Mouse (Mus musculus) heart, embryonic 15.5 days (tissue): ENCODE measurements around the gene Metrnl. TPM values are rescaled to one million over a fixed set of nuclear protein-coding genes. Genes with fewer than 3 reads are reported as not detected.
A peak's percentile ranks its signal among the peaks of the same experiment; 100 is the strongest.

Experiments used
- ATAC-seq: fragments of 200-750 bp; cut with Nextera tagmentation; replicated peaks from 2 replicates; pipeline ENCODE4 v1.8.0; 2017; ENCODE audit warnings: low read depth, moderate TSS enrichment; ENCODE audit not compliant: insufficient number of reproducible peaks, insufficient read depth, low FRiP score
- H3K27ac ChIP-seq: fragments of 300-500 bp; sonication (generic); 2 replicates; pipeline ENCODE4 v1.5.1; 2015; ENCODE audit warnings: mild to moderate bottlenecking, inconsistent platforms
- H3K27me3 ChIP-seq: fragments of 300-500 bp; sonication (generic); 2 replicates; pipeline ENCODE4 v1.6.1; 2015; ENCODE audit warnings: inconsistent platforms
- H3K36me3 ChIP-seq: fragments of 300-500 bp; sonication (generic); 2 replicates; pipeline ENCODE4 v1.6.1; 2015; ENCODE audit warnings: mild to moderate bottlenecking, inconsistent platforms
- H3K4me1 ChIP-seq: fragments of 300-500 bp; sonication (generic); replicated peaks from 2 replicates; pipeline ENCODE4 v1.6.1; 2015; ENCODE audit warnings: inconsistent platforms
- H3K4me2 ChIP-seq: fragments of 300-500 bp; sonication (generic); 2 replicates; pipeline ENCODE4 v1.6.1; 2015; ENCODE audit warnings: inconsistent platforms, mild to moderate bottlenecking, moderate library complexity
- H3K4me3 ChIP-seq: fragments of 300-500 bp; sonication (generic); 2 replicates; pipeline ENCODE4 v1.5.1; 2015; ENCODE audit warnings: mild to moderate bottlenecking, inconsistent platforms
- H3K9ac ChIP-seq: fragments of 300-500 bp; sonication (generic); 2 replicates; pipeline ENCODE4 v1.6.1; 2015; ENCODE audit warnings: mild to moderate bottlenecking, inconsistent platforms
- H3K9me3 ChIP-seq: fragments of 300-500 bp; sonication (generic); replicated peaks from 2 replicates; pipeline ENCODE4 v1.6.1; 2016; ENCODE audit warnings: inconsistent platforms
- WGBS: fragments of 180-500 bp; shearing (Covaris S2); methylation state at CpG from one replicate; pipeline ENCODE4 v1.1.7; 2015; ENCODE audit warnings: mixed read lengths; 5-methylcytosine and 5-hydroxymethylcytosine counted together
- polyA plus RNA-seq: library from polyadenylated mRNA; unstranded; fragments of >200 nt; fragmentation: Nextera tagmentation; extraction: Ambion mirVana; gene quantifications from 2 replicates; pipeline ENCODE4 v1.2.1, GENCODE M21; 2015

Gene Metrnl
- polyA plus RNA-seq, 1 experiment from 2014 or later = 19.5 TPM

DNA sequence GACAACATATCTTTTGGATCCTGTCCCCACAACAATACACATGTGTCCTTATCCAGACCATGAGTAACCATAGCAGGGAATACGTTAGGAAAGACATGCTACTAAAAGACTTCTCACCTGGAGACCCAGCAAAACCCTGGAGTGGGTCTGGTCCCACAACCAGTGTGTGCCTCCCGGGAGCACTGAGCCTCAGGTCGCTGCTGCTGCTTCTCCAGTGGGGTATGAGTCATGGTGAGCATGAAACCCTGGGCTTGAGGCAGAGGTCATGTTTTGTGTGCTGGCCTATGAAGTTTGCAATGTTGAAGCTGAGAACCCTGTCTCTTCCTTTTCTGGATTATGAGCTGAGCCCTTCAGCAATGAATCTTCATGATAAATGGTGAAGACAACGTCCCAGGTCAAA is 15.3 kb upstream of the Metrnl start:
- H3K27ac ChIP-seq = peak overlapping the region; percentile 17; the same call in 1 of the 2 replicates
- no peak overlapping the region for H3K4me3 ChIP-seq
- no peaks in the 10 kb centered on the region for H3K9me3 ChIP-seq
- H3K9ac ChIP-seq = no peak overlapping the region
- no peak for ATAC-seq
- H3K4me1 ChIP-seq = peaks cover 21% of the 10 kb centered on the region
- WGBS = 63% methylated on average over 4 of the region's 4 CpGs
- H3K36me3 ChIP-seq = no peaks in the 10 kb centered on the region
- H3K27me3 ChIP-seq = no peaks in the 10 kb centered on the region
- H3K4me2 ChIP-seq = no peak overlapping the region

DNA sequence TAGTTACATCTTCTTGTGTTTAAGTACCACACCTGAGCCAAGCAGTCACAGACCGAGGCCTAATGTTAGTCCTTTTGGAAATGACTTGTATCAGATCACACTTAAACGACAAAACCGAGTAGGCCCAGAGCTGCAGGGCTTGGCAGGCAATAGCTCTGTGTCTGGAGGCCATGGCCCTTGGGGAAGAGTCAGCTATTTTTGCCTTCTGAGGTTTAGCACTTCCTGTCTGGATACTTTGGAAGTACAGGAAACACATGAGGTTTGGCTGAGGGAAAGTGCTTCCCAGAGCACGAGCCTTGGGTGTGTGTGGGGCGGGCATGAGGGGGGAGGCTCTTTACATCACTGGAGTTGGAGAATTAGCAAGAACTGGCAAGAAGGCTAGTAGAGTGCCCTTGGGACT is 14.7 kb upstream of the Metrnl start:
- 0 out of 2 replicates have a peak, but pooled peaks have one; percentile 14 for ATAC-seq
- Histone ChIP-seq H3K27ac (0 out of 2 replicates have a peak overlapping the region, but pooled peaks have one; percentile 17), H3K36me3 (no peaks in the 10 kb centered on the region), H3K4me1 (peaks cover 21% of the 10 kb centered on the region), H3K4me3 (no peak overlapping the region), H3K9me3 (no peaks in the 10 kb centered on the region), H3K9ac (no peak overlapping the region), H3K4me2 (no peak overlapping the region), H3K27me3 (no peaks in the 10 kb centered on the region)
- WGBS = 48% methylated on average over 5 of the region's 5 CpGs

DNA sequence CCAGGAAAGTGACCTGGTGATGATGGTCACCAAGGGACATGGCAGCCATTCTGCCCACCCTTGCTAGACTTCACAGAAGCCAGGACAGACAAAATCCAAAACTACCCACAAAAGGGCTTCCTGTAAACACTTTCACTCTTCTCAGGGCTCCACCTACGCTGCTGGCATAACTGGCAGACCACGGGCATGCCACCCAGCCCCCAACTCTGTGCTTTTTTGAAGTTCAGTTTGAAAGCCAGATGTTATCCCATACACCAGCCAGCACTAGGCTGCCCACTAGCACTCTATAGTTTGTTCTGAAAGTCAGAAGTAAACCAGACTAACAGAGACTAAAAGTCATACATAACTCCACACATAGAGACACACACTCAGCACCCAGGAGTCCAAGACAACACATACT is 13.3 kb upstream of the Metrnl start:
- no peak overlapping the region for H3K4me2 ChIP-seq
- ATAC-seq = no peak
- no peaks in the 10 kb centered on the region for H3K27me3 ChIP-seq
- H3K9me3 ChIP-seq = no peaks in the 10 kb centered on the region
- H3K9ac ChIP-seq = no peak overlapping the region
- H3K27ac ChIP-seq = no peak overlapping the region
- no peaks in the 10 kb centered on the region for H3K36me3 ChIP-seq
- H3K4me1 ChIP-seq = peaks cover 21% of the 10 kb centered on the region
- H3K4me3 ChIP-seq = no peak overlapping the region
- 83% methylated on average over 2 of the region's 2 CpGs for WGBS

DNA sequence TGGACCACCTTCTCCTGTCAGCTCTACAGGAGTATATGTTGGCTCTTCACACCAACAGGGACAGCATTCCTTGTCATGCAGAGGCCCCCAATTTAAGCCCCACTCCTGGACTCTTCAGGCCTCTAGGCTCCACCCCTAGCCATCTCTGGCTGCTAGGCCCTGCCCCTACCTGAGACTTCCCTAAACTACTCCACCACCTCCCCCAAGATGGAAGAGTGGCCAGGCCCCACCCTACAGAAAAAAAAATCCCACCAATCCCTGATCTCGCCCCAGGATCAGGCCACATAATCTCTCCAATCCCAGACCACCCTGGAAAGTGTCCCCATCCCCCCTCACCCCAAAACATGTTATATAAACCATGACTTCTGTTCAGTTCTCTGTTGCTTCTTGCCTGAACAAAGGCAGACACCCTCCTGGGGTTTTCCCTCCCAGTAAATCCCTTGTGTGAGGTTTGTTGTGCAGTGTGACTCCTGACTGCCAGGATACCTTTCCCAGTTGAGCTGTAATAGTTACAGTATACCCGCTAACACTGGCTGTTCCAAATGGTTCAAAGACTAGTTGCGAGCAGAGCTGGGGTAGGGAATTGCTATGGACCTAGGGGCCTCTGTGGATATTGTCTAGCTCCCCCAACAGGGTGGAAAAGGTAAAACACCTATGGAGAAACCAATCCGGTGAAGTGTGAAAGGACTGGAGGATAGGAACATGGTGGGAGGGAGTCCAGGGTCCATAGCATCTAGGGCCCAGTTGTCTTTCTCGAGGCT is 5.9 kb upstream of the Metrnl start:
- Histone ChIP-seq H3K4me3 (no peak overlapping the region), H3K27ac (no peak overlapping the region), H3K27me3 (no peaks in the 10 kb centered on the region), H3K9ac (no peak overlapping the region), H3K4me2 (no peak overlapping the region), H3K4me1 (no peaks in the 10 kb centered on the region), H3K36me3 (no peaks in the 10 kb centered on the region), H3K9me3 (no peaks in the 10 kb centered on the region)
- no peak for ATAC-seq
- WGBS = 80% methylated on average over 5 of the region's 5 CpGs

DNA sequence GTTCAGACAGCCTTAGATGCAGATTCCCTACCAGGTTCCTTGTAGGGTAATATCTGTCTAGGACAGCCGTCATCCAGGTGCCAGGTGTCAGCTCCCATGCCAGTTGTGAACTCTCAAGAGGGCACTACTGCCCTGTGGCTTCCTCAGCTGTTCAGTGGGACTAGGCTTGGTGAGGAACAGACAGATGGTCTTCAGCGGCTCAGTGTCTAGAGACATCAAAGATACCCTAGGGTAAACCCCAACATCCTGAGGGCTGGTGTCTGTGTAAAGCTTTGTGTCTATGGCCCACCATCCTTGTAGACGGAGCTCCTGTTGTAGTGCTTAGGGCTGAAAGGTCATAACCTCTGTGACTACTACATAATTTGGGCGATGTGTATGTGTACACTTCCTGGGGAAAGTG is 4.1 kb upstream of the Metrnl start:
- 79% methylated on average over 4 of the region's 4 CpGs for WGBS

DNA sequence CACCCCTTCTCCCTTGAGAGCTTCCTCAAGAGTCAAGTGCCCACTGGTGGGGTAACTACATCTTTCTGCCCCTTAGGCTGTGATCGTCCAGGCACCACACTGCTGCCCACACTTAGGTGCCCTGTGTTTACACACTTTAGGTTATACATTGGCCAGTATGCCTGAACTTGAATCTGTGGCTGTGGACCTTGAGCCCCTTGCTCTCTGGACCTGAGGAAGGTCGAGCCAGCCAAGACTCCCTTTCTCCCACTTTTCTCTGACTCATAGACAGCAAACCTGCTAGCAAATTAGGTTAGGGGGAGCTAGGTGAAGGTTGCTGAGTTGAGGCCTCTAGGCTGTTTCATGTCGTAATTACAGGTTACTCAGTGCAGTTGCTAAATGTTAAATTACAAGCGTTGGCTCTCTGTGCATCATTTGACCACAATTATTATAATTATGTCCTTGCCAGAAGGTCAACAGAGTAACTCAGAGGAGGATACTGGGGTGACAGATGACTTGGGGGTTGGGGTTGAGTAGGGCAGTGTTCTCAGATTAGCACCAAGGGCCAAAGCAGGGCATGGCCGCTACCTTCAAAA is 2.9 kb upstream of the Metrnl start:
- Histone ChIP-seq H3K4me3 (no peak overlapping the region), H3K36me3 (no peaks in the 10 kb centered on the region), H3K9me3 (no peaks in the 10 kb centered on the region), H3K27me3 (no peaks in the 10 kb centered on the region), H3K4me1 (peaks cover 7% of the 10 kb centered on the region), H3K27ac (no peak overlapping the region), H3K9ac (no peak overlapping the region), H3K4me2 (no peak overlapping the region)
- ATAC-seq = no peak
- WGBS = 75% methylated on average over 5 of the region's 5 CpGs

More for the DNA sequence above, 4.1 kb upstream of the Metrnl start:
- no peak for ATAC-seq
- Histone ChIP-seq H3K4me3 (no peak overlapping the region), H3K9me3 (no peaks in the 10 kb centered on the region), H3K4me1 (peaks cover 4% of the 10 kb centered on the region), H3K36me3 (no peaks in the 10 kb centered on the region), H3K27ac (no peak overlapping the region), H3K4me2 (no peak overlapping the region), H3K9ac (no peak overlapping the region), H3K27me3 (no peaks in the 10 kb centered on the region)

DNA sequence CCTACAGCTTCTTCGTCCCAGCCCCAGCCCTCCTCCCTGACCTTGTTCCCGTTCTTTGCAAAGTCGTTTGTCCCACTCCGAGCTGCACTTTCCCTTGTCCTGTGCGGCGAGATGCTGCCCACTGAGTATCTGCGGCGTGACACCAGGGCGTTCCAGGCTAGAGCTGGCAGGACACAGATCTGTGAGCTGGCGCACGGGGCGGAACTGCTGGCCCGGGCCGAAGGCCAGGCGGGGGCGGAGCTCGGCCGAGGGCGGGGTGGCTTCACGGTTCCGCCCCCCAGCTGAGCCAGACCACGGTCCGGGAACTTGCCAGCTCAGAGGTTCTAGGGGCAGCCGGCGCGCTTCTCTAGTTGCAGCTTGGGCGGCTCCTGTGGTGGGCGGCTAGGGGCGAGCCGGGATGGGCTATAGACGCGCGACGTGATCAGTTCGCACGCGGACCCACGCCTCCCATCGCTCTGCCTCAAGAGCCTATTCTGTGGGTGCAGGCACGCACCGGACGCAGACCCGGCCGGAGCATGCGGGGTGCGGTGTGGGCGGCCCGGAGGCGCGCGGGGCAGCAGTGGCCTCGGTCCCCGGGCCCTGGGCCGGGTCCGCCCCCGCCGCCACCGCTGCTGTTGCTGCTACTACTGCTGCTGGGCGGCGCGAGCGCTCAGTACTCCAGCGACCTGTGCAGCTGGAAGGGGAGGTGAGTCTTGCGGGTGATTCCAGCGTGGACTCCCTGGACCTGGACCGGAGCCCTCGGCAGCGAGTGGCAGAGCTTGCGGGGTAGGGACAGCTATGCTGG is 959 bp downstream of the Metrnl start:
- peaks cover 3% of the 10 kb centered on the region; the same call in 1 of the 2 replicates for H3K27me3 ChIP-seq
- peak overlapping the region; percentile 79 for H3K9ac ChIP-seq
- H3K9me3 ChIP-seq = no peaks in the 10 kb centered on the region
- peak overlapping the region; percentile 95 for H3K4me2 ChIP-seq
- peak overlapping the region; percentile 90 for H3K4me3 ChIP-seq
- ATAC-seq = peak; percentile 96
- WGBS = under 1% methylated on average over 69 of the region's 69 CpGs
- H3K36me3 ChIP-seq = no peaks in the 10 kb centered on the region
- H3K27ac ChIP-seq = peak overlapping the region; percentile 86
- peaks cover 19% of the 10 kb centered on the region for H3K4me1 ChIP-seq

DNA sequence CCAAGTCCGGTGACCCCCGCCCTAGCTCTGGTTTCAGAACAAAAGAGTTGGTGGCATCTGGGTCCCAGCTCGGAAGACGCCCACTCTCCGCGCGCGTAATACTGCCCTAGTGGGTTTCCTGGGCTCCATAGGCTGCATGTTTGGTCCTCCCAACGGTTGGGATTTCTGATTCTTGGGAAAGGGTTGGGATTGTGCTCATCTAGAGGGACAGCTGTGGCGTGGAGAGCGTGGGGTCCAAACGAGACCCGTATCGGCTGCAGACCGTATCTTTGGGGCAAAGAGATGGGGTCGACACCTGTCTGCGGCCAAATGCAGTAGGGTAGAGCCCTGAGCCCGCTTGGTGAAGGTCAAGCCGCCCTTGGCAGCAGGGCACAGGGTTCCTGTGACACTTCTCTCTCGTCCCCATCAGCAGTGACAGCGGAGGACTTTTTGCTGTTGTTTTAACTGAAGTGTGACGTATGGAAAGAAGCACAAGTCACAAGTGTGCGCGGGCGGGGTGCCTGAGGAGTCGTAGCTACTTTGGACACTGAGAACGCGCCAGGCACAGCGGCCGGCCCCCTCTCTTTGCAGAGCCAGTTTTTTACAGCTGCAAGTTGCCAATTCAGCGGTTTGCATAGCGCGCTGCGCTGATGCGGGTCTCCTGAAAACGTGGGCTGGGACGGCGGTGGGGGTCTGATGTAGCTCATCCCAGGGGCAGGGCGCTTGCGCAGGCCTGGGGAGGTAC is 1.7 kb downstream of the Metrnl start:
- peak overlapping the region; percentile 86 for H3K27ac ChIP-seq
- under 1% methylated on average over 40 of the region's 40 CpGs for WGBS
- H3K36me3 ChIP-seq = no peaks in the 10 kb centered on the region
- ATAC-seq = 0 out of 2 replicates have a peak, but pooled peaks have one; percentile 4
- H3K4me3 ChIP-seq = peak overlapping the region; percentile 90
- H3K27me3 ChIP-seq = peaks cover 3% of the 10 kb centered on the region; the same call in 1 of the 2 replicates
- H3K9me3 ChIP-seq = no peaks in the 10 kb centered on the region
- peaks cover 19% of the 10 kb centered on the region for H3K4me1 ChIP-seq
- H3K4me2 ChIP-seq = peak overlapping the region; percentile 95
- peak overlapping the region; percentile 79 for H3K9ac ChIP-seq

DNA sequence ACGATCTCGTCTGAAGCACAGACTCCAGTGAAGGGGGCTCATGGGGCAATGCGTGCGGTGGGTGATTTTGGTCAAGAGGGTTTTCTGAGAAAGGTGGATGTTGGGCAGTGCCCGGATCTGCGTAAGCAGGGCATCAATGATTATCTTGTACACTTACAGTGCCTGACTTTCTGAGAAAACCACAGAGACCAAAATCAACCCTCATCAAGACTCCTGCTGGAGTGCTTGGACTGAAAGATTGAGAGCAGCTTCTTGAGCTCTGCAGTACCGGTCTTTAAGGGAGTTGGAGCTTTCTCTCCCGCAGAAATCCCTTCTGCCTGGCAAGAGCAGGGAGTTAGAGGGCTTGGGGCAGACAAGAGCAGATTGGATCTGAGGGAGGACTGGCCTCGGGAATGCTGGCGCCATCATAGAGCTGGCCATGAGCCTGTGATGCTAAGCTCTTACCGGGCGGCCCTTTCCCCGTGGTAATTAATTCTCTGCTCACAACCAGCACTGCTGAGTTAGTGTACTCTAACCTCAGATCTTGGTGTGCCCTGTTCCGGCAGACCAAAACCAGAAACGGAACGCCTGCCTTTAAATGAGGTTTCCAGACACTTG is 2.4 kb downstream of the Metrnl start:
- peak overlapping the region; percentile 90 for H3K4me3 ChIP-seq
- H3K36me3 ChIP-seq = no peaks in the 10 kb centered on the region
- H3K9me3 ChIP-seq = no peaks in the 10 kb centered on the region
- 0 out of 2 replicates have a peak overlapping the region, but pooled peaks have one; percentile 86 for H3K27ac ChIP-seq
- WGBS = 16% methylated on average over 16 of the region's 16 CpGs
- peaks cover 3% of the 10 kb centered on the region; the same call in 1 of the 2 replicates for H3K27me3 ChIP-seq
- peak overlapping the region; percentile 79 for H3K9ac ChIP-seq
- peaks cover 19% of the 10 kb centered on the region for H3K4me1 ChIP-seq
- H3K4me2 ChIP-seq = peak overlapping the region; percentile 95
- no peak for ATAC-seq

DNA sequence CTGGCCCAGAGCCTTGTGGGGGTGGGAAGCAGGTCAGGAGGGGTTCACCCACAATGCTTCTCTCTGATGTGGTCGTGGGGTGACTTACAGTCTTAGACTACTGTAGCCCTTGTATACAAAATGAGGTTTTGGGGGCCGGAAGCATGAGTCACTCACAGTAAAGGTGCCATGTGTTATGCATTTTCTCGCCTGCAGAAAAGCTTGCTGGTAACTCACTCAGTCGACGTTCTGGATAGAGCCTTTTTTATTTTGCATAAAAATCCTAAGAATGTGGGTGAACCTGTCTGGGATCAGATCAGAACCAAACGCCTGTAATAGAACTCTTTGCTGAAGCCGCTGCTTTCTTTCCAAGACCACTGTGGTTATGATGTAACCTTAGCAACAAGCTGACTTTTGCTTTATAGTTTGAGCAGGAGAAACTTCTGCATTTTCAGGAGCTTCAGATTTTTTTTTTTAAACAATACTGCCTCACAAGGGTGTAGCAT is 5.2 kb downstream of the Metrnl start:
- H3K36me3 ChIP-seq = no peaks in the 10 kb centered on the region
- no peak overlapping the region for H3K4me3 ChIP-seq
- H3K9me3 ChIP-seq = no peaks in the 10 kb centered on the region
- H3K4me2 ChIP-seq = no peak overlapping the region
- no peak overlapping the region for H3K27ac ChIP-seq
- peaks cover 19% of the 10 kb centered on the region for H3K4me1 ChIP-seq
- H3K9ac ChIP-seq = no peak overlapping the region
- peaks cover 3% of the 10 kb centered on the region; the same call in 1 of the 2 replicates for H3K27me3 ChIP-seq
- whole genome bisulfite sequencing = 38% methylated on average over 7 of the region's 7 CpGs
- no peak for ATAC-seq
